Mouse (Mus musculus) urinary bladder, postnatal 25 days (tissue): ENCODE measurements around the gene Ms4a10.

Experiments used
- DNase-seq: peaks from one replicate; pipeline ENCODE4 v3.0.0; 2022; ENCODE audit warnings: low spot score

Ms4a10 gene

GRCm38 (mm10) chr19:10974238-10974865 is at the start of gene Ms4a10:
TSS of gene Ms4a10 (minus strand) at chr19:10974670.
- DNase-seq = no peak

GRCm38 (mm10) chr19:11022382-11022781 is 47.9 kb upstream of the Ms4a10 start:
- DNase-seq = no peak

GRCm38 (mm10) chr19:11017891-11018290 is 43.4 kb upstream of the Ms4a10 start, which contains the start of gene Ms4a18:
TSS of gene Ms4a18 (minus strand) at chr19:11018031.
- DNase-seq = no peak

GRCm38 (mm10) chr19:11017251-11017650 is 42.8 kb upstream of the Ms4a10 start:
- no peak for DNase-seq

- DNase-seq = no peak
Observed at GRCm38 (mm10) chr19:11015998-11016397, 41.5 kb upstream of the Ms4a10 start.

GRCm38 (mm10) chr19:11015468-11015867 is 41.0 kb upstream of the Ms4a10 start:
- DNase-seq = no peak

GRCm38 (mm10) chr19:10993150-10993549 is 18.7 kb upstream of the Ms4a10 start, which contains the start of gene Ms4a15:
TSS of gene Ms4a15 (minus strand) at chr19:10993250.
- no peak for DNase-seq

GRCm38 (mm10) chr19:10991911-10992310 is 17.4 kb upstream of the Ms4a10 start:
- DNase-seq = no peak

- DNase-seq = no peak
Observed at GRCm38 (mm10) chr19:10990751-10991150, 16.3 kb upstream of the Ms4a10 start.

- no peak for DNase-seq
Observed at GRCm38 (mm10) chr19:10988563-10988962, 14.1 kb upstream of the Ms4a10 start.

GRCm38 (mm10) chr19:10985889-10986288 is 11.4 kb upstream of the Ms4a10 start:
- DNase-seq = no peak

GRCm38 (mm10) chr19:10984551-10984950 is 10.1 kb upstream of the Ms4a10 start:
- DNase-seq = no peak

GRCm38 (mm10) chr19:10983146-10983545 is 8.7 kb upstream of the Ms4a10 start:
- DNase-seq = peak; percentile 49

GRCm38 (mm10) chr19:10980210-10980609 is 5.7 kb upstream of the Ms4a10 start:
- no peak for DNase-seq

- peak; percentile 72 for DNase-seq
Observed at GRCm38 (mm10) chr19:10979184-10980168, 5.0 kb upstream of the Ms4a10 start.

- DNase-seq = peak; percentile 53
Observed at GRCm38 (mm10) chr19:10976318-10976717, 1.8 kb upstream of the Ms4a10 start.

- no peak for DNase-seq
Observed at GRCm38 (mm10) chr19:10975187-10975586, 717 bp upstream of the Ms4a10 start.

- DNase-seq = no peak
Observed at GRCm38 (mm10) chr19:10973187-10973586, 1.3 kb downstream of the Ms4a10 start.

GRCm38 (mm10) chr19:10972660-10973059 is 1.8 kb downstream of the Ms4a10 start:
- DNase-seq = no peak

- DNase-seq = no peak
Observed at GRCm38 (mm10) chr19:10970457-10970856, 4.0 kb downstream of the Ms4a10 start.

GRCm38 (mm10) chr19:10968578-10968977 is 5.9 kb downstream of the Ms4a10 start:
- no peak for DNase-seq

GRCm38 (mm10) chr19:10965721-10966120 is 8.7 kb downstream of the Ms4a10 start:
- no peak for DNase-seq

GRCm38 (mm10) chr19:10959978-10960346 is 14.5 kb downstream of the Ms4a10 start:
- DNase-seq = no peak
